Mouse (Mus musculus) forebrain, embryonic 16.5 days (tissue): ENCODE measurements around the gene Olfr129. TPM values are rescaled to one million over a fixed set of nuclear protein-coding genes. Genes with fewer than 3 reads are reported as not detected.

ENCODE experiments used
- ATAC-seq: fragments of 200-750 bp; cut with Nextera tagmentation; 2 replicates; pipeline ENCODE4 v1.8.0; 2017; ENCODE audit warnings: mild to moderate bottlenecking, moderate library complexity
- H3K27ac ChIP-seq: fragments of 300-500 bp; sonication (generic); 2 replicates; pipeline ENCODE4 v1.5.1; 2014; ENCODE audit warnings: low read length, control low read depth
- H3K27me3 ChIP-seq: fragments of 300-500 bp; sonication (generic); replicated peaks from 2 replicates; pipeline ENCODE4 v1.6.1; 2014; ENCODE audit warnings: low read length; ENCODE audit not compliant: control insufficient read depth, insufficient read depth
- H3K36me3 ChIP-seq: fragments of 300-500 bp; sonication (generic); 2 replicates; pipeline ENCODE4 v1.6.1; 2014; ENCODE audit not compliant: control insufficient read depth, insufficient read depth
- H3K4me1 ChIP-seq: fragments of 300-500 bp; sonication (generic); replicated peaks from 2 replicates; pipeline ENCODE4 v1.6.1; 2014; ENCODE audit warnings: low read length; ENCODE audit not compliant: control insufficient read depth, insufficient read depth
- H3K4me2 ChIP-seq: fragments of 300-500 bp; sonication (generic); 2 replicates; pipeline ENCODE4 v1.6.1; 2014; ENCODE audit warnings: mild to moderate bottlenecking, low read length, control low read depth
- H3K4me3 ChIP-seq: fragments of 300-500 bp; sonication (generic); replicated peaks from 2 replicates; pipeline ENCODE4 v1.5.1; 2014; ENCODE audit warnings: mild to moderate bottlenecking, low read length, control low read depth
- H3K9ac ChIP-seq: fragments of 300-500 bp; sonication (generic); replicated peaks from 2 replicates; pipeline ENCODE4 v1.6.1; 2014; ENCODE audit warnings: low read depth, low read length, control low read depth
- H3K9me3 ChIP-seq: fragments of 300-500 bp; sonication (generic); 2 replicates; pipeline ENCODE4 v1.6.1; 2016; ENCODE audit warnings: low read length; ENCODE audit not compliant: control insufficient read depth
- WGBS: fragments of 180-500 bp; shearing (Covaris S2); extraction: QIAGEN DNeasy Blood & Tissue Kit; methylation state at CpG from one replicate; pipeline ENCODE4 v1.1.7; 2014; 5-methylcytosine and 5-hydroxymethylcytosine counted together
- polyA plus RNA-seq: library from polyadenylated mRNA; unstranded; fragments of >200 nt; fragmentation: Nextera tagmentation; extraction: Ambion mirVana; gene quantifications from 2 replicates; pipeline ENCODE4 v1.2.1, GENCODE M21; 2015

Olfr129 gene
- polyA plus RNA-seq = not detected in 2 replicates

DNA sequence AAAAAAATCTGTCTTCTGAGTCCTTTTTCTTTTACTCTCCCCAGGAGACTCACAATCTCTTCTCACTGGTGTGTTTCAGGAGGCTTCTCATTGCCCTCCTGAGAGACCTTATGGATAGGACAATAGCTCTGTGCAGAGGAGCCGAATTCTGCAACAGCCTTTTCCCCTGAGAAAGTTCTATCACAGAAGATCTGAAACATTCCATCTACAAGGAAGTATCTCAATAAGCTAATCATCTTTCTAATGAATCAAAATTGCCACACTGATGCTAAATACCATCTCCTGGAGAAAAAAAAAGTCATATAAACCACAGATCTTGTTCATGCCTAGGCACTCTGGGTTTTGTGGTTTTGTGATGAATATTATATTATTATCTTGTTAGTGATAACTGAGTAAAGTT is at the start of gene Olfr129:
Gene Olfr129, minus strand, starts transcription at position 101 of the 400 bp plus-strand sequence.
- Histone ChIP-seq H3K9ac (no peak within 1 kb of the TSS), H3K27ac (no peak within 1 kb of the TSS), H3K27me3 (no peaks in the 10 kb centered on the region), H3K4me3 (no peak within 1 kb of the TSS), H3K4me2 (no peak within 1 kb of the TSS), H3K9me3 (no peaks in the 10 kb centered on the region), H3K4me1 (no peaks in the 10 kb centered on the region), H3K36me3 (no peaks in the 10 kb centered on the region)
- no peak for ATAC-seq
- WGBS = 70% methylated on average over 1 of the region's 1 CpGs

DNA sequence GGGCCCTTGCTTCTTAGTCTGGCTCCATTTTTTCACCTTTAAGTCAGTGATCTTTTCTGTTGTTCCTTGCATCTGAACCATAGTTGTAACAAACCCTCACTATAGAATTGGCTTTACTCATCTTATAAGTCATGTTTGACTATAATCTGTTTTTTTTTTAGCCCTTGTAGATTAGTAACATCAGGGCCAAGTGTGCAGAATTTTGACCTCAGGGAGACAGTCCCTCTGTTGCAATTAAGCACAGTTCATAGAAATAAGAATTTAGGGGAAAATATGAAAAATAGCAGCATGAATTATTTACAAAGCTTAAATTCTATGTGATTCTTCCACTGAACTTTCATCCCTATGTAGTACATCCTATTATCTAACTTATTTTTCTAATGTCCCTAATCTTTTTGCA is 28.7 kb upstream of the Olfr129 start, which contains the start of gene Olfr131:
Gene Olfr131, minus strand, starts transcription at position 101 of the 400 bp plus-strand sequence.
- Histone ChIP-seq H3K27me3 (no peaks in the 10 kb centered on the region), H3K4me3 (no peak within 1 kb of the TSS), H3K27ac (no peak within 1 kb of the TSS), H3K4me2 (no peak within 1 kb of the TSS), H3K9me3 (no peaks in the 10 kb centered on the region), H3K4me1 (no peaks in the 10 kb centered on the region), H3K9ac (no peak within 1 kb of the TSS), H3K36me3 (no peaks in the 10 kb centered on the region)
- no peak for ATAC-seq

DNA sequence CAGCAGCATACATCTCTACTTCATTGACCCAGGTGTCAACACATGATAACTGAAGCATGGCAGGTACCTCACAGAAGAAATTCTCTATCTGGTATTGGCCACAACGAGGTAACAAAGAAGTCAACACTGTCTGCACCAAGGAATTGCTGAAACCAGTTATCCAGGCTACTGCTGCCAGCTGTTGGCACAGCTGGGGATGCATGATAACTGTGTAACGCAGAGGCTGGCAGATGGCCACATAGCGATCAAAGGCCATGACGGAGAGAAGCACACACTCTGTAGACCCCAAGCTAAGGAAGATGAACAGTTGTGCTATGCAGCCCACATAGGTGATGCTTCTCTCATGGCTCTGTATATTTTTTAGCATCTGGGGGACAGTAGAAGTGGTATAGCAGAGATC is 22.5 kb upstream of the Olfr129 start:
- 87% methylated on average over 4 of the region's 4 CpGs for WGBS
- ATAC-seq = no peak

DNA sequence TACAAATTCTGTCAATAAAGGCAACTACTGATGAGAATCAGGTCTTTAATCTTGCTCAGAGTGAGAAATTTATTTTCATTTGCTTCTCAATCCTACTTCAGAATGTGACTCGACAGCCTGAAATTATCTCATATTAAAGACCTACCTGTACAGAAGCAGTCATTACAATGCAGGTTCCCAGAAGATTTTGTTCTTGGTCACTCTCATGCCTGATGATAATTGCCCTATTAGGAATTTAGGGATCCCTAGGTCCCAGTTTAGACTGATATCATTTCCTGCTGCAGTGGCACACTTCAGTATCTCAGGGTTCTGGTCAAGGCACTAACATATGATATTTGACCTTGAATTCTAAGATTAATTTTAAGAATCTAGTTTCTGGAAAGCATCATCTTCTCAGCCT is 3.7 kb upstream of the Olfr129 start, which contains the start of gene Olfr130:
Gene Olfr130, plus strand, starts transcription at position 301 of the 400 bp plus-strand sequence.
- no peak within 1 kb of the TSS for H3K4me2 ChIP-seq
- H3K4me1 ChIP-seq = no peaks in the 10 kb centered on the region
- no peak within 1 kb of the TSS for H3K9ac ChIP-seq
- WGBS = 89% methylated on average over 1 of the region's 1 CpGs
- H3K4me3 ChIP-seq = no peak within 1 kb of the TSS
- no peaks in the 10 kb centered on the region for H3K9me3 ChIP-seq
- no peak within 1 kb of the TSS for H3K27ac ChIP-seq
- H3K27me3 ChIP-seq = no peaks in the 10 kb centered on the region
- ATAC-seq = no peak
- no peaks in the 10 kb centered on the region for H3K36me3 ChIP-seq

More for the DNA sequence above, 22.5 kb upstream of the Olfr129 start:
- Histone ChIP-seq H3K9me3 (no peaks in the 10 kb centered on the region; the same call in 1 of the 2 replicates), H3K4me1 (no peaks in the 10 kb centered on the region), H3K4me2 (no peak overlapping the region), H3K9ac (no peak overlapping the region), H3K27me3 (no peaks in the 10 kb centered on the region), H3K36me3 (no peaks in the 10 kb centered on the region), H3K27ac (no peak overlapping the region), H3K4me3 (no peak overlapping the region)

- no peak overlapping the region for H3K9ac ChIP-seq
- H3K27ac ChIP-seq = no peak overlapping the region
- H3K4me1 ChIP-seq = no peaks in the 10 kb centered on the region
- no peak for ATAC-seq
- no peaks in the 10 kb centered on the region for H3K9me3 ChIP-seq
- H3K4me3 ChIP-seq = no peak overlapping the region
- H3K36me3 ChIP-seq = no peaks in the 10 kb centered on the region
- 28% methylated on average over 5 of the region's 5 CpGs for WGBS
- no peak overlapping the region for H3K4me2 ChIP-seq
- H3K27me3 ChIP-seq = no peaks in the 10 kb centered on the region
Observed at GRCm38 (mm10) chr17:38026297-38026696, 33.6 kb downstream of the Olfr129 start.

DNA sequence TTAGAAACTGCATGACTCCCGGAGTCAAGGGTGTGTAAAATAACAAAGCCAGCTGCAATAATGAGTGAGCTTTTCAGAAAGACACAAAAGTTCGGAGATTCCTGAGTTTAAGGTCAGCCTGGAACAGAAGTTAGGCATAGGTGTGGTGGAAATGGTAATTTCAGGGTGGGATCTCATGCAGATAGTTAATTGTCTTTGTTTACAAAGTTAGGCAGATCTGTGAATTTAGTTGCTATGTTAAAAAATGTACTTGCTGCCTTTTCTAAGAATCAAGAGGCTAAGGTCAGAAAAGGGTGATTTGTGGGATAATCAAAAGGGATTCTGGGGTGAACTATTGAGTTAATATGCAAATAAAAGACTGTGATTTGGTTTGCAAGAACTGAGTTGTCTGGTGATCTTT is 43.5 kb downstream of the Olfr129 start:
- ATAC-seq = no peak
- WGBS = 82% methylated on average over 2 of the region's 2 CpGs

GRCm38 (mm10) chr17:38004996-38005395 is 54.9 kb downstream of the Olfr129 start:
- no peak overlapping the region for H3K27ac ChIP-seq
- no peaks in the 10 kb centered on the region for H3K4me1 ChIP-seq
- no peak for ATAC-seq
- no peak overlapping the region for H3K4me3 ChIP-seq
- WGBS = 59% methylated on average over 2 of the region's 2 CpGs
- H3K27me3 ChIP-seq = no peaks in the 10 kb centered on the region
- no peak overlapping the region for H3K4me2 ChIP-seq
- H3K36me3 ChIP-seq = no peaks in the 10 kb centered on the region
- no peak overlapping the region for H3K9ac ChIP-seq
- H3K9me3 ChIP-seq = no peaks in the 10 kb centered on the region

More for the DNA sequence above, 43.5 kb downstream of the Olfr129 start:
- Histone ChIP-seq H3K27me3 (no peaks in the 10 kb centered on the region), H3K4me1 (no peaks in the 10 kb centered on the region), H3K9me3 (no peaks in the 10 kb centered on the region), H3K9ac (no peak overlapping the region), H3K4me2 (no peak overlapping the region), H3K36me3 (no peaks in the 10 kb centered on the region), H3K4me3 (no peak overlapping the region), H3K27ac (no peak overlapping the region)

Other genes starting within 250 kb of the Olfr129 start
- 0.06 TPM in 1 of 2 replicates, not detected in the other for gene Olfr125, start 227.1 kb downstream of the Olfr129 start, polyA plus RNA-seq
- gene Olfr126, start 212.6 kb downstream of the Olfr129 start, polyA plus RNA-seq = not detected in 2 replicates
- gene Olfr127, start 159.6 kb downstream of the Olfr129 start, polyA plus RNA-seq = not detected in 2 replicates
- not detected in 2 replicates for gene Olfr128, start 139.5 kb downstream of the Olfr129 start, polyA plus RNA-seq
- not detected in 2 replicates for gene Olfr761, start 107.0 kb downstream of the Olfr129 start, polyA plus RNA-seq
- not detected in 2 replicates for gene Olfr130, start 3.8 kb upstream of the Olfr129 start, polyA plus RNA-seq
- gene Olfr131, start 28.6 kb upstream of the Olfr129 start, polyA plus RNA-seq = not detected in 2 replicates
- gene Olfr132, start 74.4 kb upstream of the Olfr129 start, polyA plus RNA-seq = not detected in 2 replicates
- not detected in 2 replicates for gene Olfr133, start 85.2 kb upstream of the Olfr129 start, polyA plus RNA-seq
- not detected in 2 replicates for gene Olfr134, start 111.3 kb upstream of the Olfr129 start, polyA plus RNA-seq
- not detected in 2 replicates for gene Olfr135, start 144.3 kb upstream of the Olfr129 start, polyA plus RNA-seq
- not detected in 2 replicates for gene Olfr138, start 201.0 kb upstream of the Olfr129 start, polyA plus RNA-seq
- not detected in 2 replicates for gene Olfr137, start 247.5 kb upstream of the Olfr129 start, polyA plus RNA-seq